Mouse (Mus musculus): ENCODE results near the gene Zcchc13. TPM values are rescaled to one million over a fixed set of nuclear protein-coding genes. Genes with fewer than 3 reads are reported as not detected.

Gene Zcchc13
- total RNA-seq (2023): not detected

DNA sequence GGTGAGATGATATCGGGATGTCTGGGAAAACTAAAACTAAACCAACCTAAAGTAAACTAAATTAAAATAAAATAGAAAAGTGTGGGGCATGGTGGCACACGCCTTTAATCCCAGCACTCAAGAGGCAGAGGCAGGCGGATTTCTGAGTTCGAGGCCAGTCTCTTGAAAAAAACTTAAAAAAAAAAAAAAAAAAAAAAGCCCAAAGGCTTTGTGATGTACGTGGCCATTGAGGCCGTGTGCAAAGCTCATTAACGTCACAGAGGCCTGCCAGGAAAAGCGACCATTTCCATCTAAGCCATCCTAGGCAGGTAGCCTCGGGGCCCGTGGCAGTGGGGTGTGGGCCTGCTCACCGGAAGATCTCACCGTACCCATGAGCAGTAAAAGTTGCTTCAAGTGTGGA is at the start of gene Zcchc13:
Zcchc13 (plus strand) TSS at position 284 of the 400 bp plus-strand sequence.

Other genes with a start within 250 kb of the Zcchc13 start
- not detected for gene Tsx, start 216.1 kb upstream of the Zcchc13 start, total RNA-seq (2023)
- not detected for gene Gm26992, start 208.6 kb upstream of the Zcchc13 start, total RNA-seq (2023)
- 0.62 TPM for gene Slc16a2, start 191.4 kb downstream of the Zcchc13 start, total RNA-seq (2023)